Mouse (Mus musculus): ENCODE results near the gene Fscn1.

- no peak for TF ChIP-seq CTCF (IDR thresholded peaks at IDR 0.05; ENCODE audit: control insufficient read depth, insufficient read depth, insufficient read length)
- no peak for TF ChIP-seq MAX (IDR thresholded peaks at IDR 0.05)
These were observed 43.5 kb upstream of the Fscn1 start for GRCm38 (mm10) chr5:142916593-142916992.

Measured in C2C12 (cell line).